Mouse (Mus musculus) heart, embryonic 15.5 days (tissue): Measurements from ENCODE around the gene Mprip. TPM values are rescaled to one million over a fixed set of nuclear protein-coding genes. Genes with fewer than 3 reads are reported as not detected.
"Not testable (repeated sequence)": the region's sequence is repeated elsewhere in the genome, so short reads cannot be mapped to it uniquely, and the experiment has no call there.

Experiments used
- ATAC-seq: fragments of 200-750 bp; cut with Nextera tagmentation; replicated peaks from 2 replicates; pipeline ENCODE4 v1.8.0; 2017; ENCODE audit warnings: low read depth, moderate TSS enrichment; ENCODE audit not compliant: insufficient number of reproducible peaks, insufficient read depth, low FRiP score
- H3K27ac ChIP-seq: fragments of 300-500 bp; sonication (generic); 2 replicates; pipeline ENCODE4 v1.5.1; 2015; ENCODE audit warnings: mild to moderate bottlenecking, inconsistent platforms
- H3K27me3 ChIP-seq: fragments of 300-500 bp; sonication (generic); 2 replicates; pipeline ENCODE4 v1.6.1; 2015; ENCODE audit warnings: inconsistent platforms
- H3K36me3 ChIP-seq: fragments of 300-500 bp; sonication (generic); 2 replicates; pipeline ENCODE4 v1.6.1; 2015; ENCODE audit warnings: mild to moderate bottlenecking, inconsistent platforms
- H3K4me1 ChIP-seq: fragments of 300-500 bp; sonication (generic); replicated peaks from 2 replicates; pipeline ENCODE4 v1.6.1; 2015; ENCODE audit warnings: inconsistent platforms
- H3K4me2 ChIP-seq: fragments of 300-500 bp; sonication (generic); 2 replicates; pipeline ENCODE4 v1.6.1; 2015; ENCODE audit warnings: inconsistent platforms, mild to moderate bottlenecking, moderate library complexity
- H3K4me3 ChIP-seq: fragments of 300-500 bp; sonication (generic); 2 replicates; pipeline ENCODE4 v1.5.1; 2015; ENCODE audit warnings: mild to moderate bottlenecking, inconsistent platforms
- H3K9ac ChIP-seq: fragments of 300-500 bp; sonication (generic); 2 replicates; pipeline ENCODE4 v1.6.1; 2015; ENCODE audit warnings: mild to moderate bottlenecking, inconsistent platforms
- H3K9me3 ChIP-seq: fragments of 300-500 bp; sonication (generic); replicated peaks from 2 replicates; pipeline ENCODE4 v1.6.1; 2016; ENCODE audit warnings: inconsistent platforms
- WGBS: fragments of 180-500 bp; shearing (Covaris S2); methylation state at CpG from one replicate; pipeline ENCODE4 v1.1.7; 2015; ENCODE audit warnings: mixed read lengths; 5-methylcytosine and 5-hydroxymethylcytosine counted together
- polyA plus RNA-seq: library from polyadenylated mRNA; unstranded; fragments of >200 nt; fragmentation: Nextera tagmentation; extraction: Ambion mirVana; gene quantifications from 2 replicates; pipeline ENCODE4 v1.2.1, GENCODE M21; 2015

The Mprip gene
- polyA plus RNA-seq, 1 experiment from 2014 or later: 51.1 TPM

DNA sequence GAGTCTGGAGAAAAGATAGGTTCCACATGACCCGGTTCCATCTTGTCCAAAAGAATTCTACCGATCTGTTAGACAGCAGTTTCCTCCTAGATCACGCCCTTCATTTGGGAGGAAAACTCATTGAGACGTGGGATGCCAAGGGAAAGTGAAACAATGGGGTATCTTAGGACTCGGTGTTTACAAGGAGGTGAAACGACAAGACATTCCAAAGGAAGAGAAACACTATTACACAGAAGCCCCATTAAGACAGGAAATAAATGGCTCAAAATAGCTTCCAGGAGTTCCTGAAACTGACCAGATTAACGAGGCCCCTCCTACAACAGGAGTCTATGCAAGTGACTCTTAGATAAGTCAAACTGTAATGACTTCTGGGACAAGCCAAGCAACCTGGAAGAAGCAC is 5.1 kb upstream of the Mprip start:
- no peaks in the 10 kb centered on the region for H3K36me3 ChIP-seq
- no peak overlapping the region for H3K4me2 ChIP-seq
- no peak for ATAC-seq

DNA sequence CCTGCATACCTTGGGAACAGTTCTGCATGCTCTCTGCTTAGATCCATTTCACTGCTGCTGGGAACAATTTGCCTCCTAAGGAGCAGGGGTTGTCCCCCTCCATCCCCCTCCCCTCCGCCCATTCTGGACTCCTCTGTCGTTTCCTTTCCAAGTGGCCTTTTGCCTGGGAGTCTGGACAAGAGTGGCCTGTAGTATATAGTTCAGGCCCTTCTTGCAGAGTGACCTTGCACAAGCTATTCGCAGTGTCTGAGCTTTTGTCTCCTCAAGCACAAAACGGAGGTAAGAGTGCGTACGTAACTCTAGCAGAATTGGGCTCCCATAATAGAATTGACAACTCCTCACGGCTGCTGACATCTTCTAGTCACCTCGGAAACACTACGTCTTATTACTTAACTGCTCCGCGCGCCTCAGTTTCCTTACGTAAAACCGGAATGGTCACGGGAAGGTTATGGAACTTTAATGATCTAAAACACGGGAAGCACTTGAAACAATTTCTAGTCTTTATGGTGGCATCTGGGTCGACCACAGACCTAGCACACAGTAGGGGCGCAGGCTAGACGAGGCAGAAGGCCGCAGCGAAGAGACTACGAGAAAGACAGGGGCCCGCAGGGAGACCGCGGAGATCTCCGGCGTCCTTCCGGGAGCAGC is 620 bp downstream of the Mprip start:
- Histone ChIP-seq H3K4me2 (peak overlapping the region; percentile 72), H3K4me1 (peaks cover 39% of the 10 kb centered on the region), H3K27ac (peak overlapping the region; percentile 95), H3K36me3 (no peaks in the 10 kb centered on the region), H3K27me3 (no peaks in the 10 kb centered on the region), H3K4me3 (peak overlapping the region; percentile 71), H3K9ac (peak overlapping the region; percentile 72), H3K9me3 (no peaks in the 10 kb centered on the region)
- WGBS: 2% methylated on average over 28 of the region's 28 CpGs
- no peak for ATAC-seq

More for the DNA sequence above, 5.1 kb upstream of the Mprip start:
- H3K9ac ChIP-seq: no peak overlapping the region
- peak overlapping the region; percentile 17; the same call in 1 of the 2 replicates for H3K27ac ChIP-seq
- peaks cover 10% of the 10 kb centered on the region for H3K4me1 ChIP-seq
- no peak overlapping the region for H3K4me3 ChIP-seq
- WGBS: 49% methylated on average over 7 of the region's 7 CpGs
- H3K9me3 ChIP-seq: no peaks in the 10 kb centered on the region
- H3K27me3 ChIP-seq: no peaks in the 10 kb centered on the region

DNA sequence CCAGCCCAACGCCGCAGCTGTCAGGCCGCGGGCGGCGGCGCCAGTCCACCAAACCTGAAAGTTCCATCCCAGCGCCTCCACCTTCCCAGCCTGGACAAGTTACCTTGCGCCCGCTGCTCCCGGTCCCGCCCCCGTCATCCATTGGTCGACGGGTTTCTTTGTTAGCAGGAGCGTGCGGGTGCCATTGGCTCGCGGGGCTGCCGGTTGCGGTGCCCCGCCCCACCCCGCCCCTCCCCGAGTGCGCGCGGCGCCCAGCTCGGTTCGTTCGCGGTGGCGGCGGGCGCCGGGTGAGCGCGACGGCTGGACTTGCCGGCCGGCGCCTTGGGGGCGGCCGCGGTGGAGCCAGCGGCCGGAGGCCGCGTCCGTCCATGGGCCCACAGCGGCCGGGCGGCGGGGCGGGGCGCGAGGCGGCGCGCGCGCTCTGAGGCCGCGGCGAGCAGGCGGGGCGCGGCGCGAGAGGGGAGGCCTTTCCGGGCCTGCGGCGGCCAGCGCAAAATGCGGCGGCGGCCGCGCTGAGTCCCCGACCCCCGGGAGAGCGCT is 1.2 kb downstream of the Mprip start:
- peak; percentile 97 for ATAC-seq
- H3K4me1 ChIP-seq: peaks cover 40% of the 10 kb centered on the region
- WGBS: under 1% methylated on average over 59 of the region's 82 CpGs

DNA sequence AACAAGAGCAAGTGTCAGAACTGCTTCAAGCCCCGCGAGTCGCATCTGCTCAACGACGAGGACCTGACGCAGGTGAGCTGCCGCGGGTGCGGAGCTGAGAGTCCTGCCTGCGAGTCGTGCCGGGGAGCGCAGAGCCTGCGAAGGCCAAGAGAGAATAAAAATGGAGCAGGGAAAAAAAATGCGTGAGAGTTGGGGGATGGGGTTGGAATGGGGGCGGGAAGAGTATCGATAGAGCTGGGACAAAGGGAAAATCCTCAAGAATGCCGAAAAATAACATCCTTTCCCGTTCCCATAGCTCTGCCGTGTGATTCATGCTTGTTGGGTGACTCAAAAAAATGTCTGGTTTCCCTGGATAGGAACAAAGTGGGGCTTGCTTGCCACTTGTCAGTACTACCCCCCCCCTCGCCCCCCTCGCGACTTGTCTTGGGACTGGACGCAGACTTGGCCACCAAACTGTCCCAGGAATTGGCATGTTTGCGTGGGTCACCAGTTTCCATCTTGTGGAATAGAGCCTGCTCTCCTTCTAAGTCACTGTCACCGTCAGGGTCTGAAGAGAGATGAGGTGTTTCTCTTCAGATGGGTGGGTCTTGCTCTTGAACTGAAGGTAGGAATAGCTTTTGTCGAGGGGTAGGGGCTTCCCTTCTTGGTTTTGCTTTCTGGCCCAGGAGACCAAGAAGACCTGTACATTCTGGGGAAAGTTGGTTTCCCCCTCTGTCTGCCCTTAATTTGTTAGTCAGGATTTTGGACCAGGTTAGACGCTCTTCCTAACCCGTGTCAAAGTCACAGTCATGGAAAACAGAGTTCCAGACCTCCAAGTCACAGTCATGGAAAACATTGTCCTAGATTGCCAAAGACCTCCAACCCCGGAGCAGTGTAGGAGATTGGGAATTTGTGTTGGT is 2.0 kb downstream of the Mprip start:
- peak overlapping the region; percentile 71 for H3K4me3 ChIP-seq
- peaks cover 45% of the 10 kb centered on the region for H3K4me1 ChIP-seq
- H3K9ac ChIP-seq: peak overlapping the region; percentile 88
- no peaks in the 10 kb centered on the region for H3K27me3 ChIP-seq
- H3K4me2 ChIP-seq: peak overlapping the region; percentile 72
- H3K36me3 ChIP-seq: no peaks in the 10 kb centered on the region
- no peaks in the 10 kb centered on the region for H3K9me3 ChIP-seq
- no peak for ATAC-seq
- 2% methylated on average over 30 of the region's 30 CpGs for WGBS
- peak overlapping the region; percentile 95 for H3K27ac ChIP-seq

More for the DNA sequence above, 1.2 kb downstream of the Mprip start:
- Histone ChIP-seq H3K36me3 (no peaks in the 10 kb centered on the region), H3K4me3 (peak overlapping the region; percentile 71), H3K27me3 (no peaks in the 10 kb centered on the region), H3K27ac (peak overlapping the region; percentile 95), H3K4me2 (peak overlapping the region; percentile 72), H3K9ac (peak overlapping the region; percentile 88), H3K9me3 (no peaks in the 10 kb centered on the region)

DNA sequence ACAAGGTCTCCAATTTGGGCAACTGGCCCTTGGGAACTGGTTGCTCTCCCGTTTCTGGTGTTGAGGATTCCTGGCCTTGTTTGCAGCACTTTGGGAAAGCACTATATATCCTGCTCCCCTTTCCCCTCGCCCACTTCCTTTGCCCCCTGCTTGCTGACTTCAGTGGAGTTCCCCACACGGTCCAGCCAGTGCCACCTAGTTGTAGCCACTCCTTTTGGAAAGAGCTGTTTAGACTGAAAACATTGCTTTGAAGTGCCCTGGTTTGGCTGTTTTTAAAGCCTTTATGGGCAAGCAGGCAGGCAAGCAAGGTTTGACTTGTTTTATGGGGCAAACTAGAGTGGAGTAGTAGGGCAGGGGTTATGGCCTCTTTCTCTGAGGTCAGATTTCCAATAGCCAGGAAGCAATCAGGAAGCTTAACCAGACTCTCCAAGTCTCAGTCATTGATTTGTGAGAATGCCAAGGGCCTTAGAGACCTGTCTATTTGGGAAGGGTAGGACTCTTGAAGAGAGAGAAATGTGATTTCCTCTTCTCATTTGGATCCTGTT is 2.7 kb downstream of the Mprip start:
- WGBS: 10% methylated on average over 3 of the region's 3 CpGs
- no peaks in the 10 kb centered on the region for H3K36me3 ChIP-seq
- H3K9me3 ChIP-seq: no peaks in the 10 kb centered on the region
- peak overlapping the region; percentile 72 for H3K4me2 ChIP-seq
- H3K9ac ChIP-seq: peak overlapping the region; percentile 88
- peak overlapping the region; percentile 71 for H3K4me3 ChIP-seq
- no peak for ATAC-seq
- peaks cover 45% of the 10 kb centered on the region for H3K4me1 ChIP-seq
- H3K27me3 ChIP-seq: no peaks in the 10 kb centered on the region
- H3K27ac ChIP-seq: peak overlapping the region; percentile 95

DNA sequence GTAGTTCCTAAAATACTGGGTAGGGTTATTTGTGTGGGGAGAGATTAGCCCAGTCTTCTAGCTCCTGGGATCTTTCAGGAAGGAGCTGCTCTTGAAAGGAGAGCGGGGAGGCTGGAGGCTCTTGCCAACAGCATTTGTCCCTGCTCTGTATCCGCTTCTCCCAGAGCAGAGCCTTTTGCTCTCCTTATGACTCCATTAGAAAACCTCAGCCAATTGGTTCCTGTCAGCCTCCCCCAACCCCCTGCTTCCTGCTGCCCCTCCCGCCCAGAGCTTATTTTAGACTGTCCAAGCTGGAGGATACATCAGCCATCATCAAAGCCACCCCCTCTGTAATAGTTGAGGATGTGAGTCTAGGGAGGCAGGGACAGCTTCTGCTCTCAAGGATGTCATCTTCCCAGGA is 3.7 kb downstream of the Mprip start:
- Histone ChIP-seq H3K9ac (peak overlapping the region; percentile 39; the same call in 1 of the 2 replicates), H3K4me3 (peak overlapping the region; percentile 71), H3K9me3 (no peaks in the 10 kb centered on the region), H3K36me3 (no peaks in the 10 kb centered on the region), H3K4me2 (peak overlapping the region; percentile 72), H3K27ac (peak overlapping the region; percentile 95), H3K27me3 (no peaks in the 10 kb centered on the region), H3K4me1 (peaks cover 52% of the 10 kb centered on the region)
- ATAC-seq: peak; percentile 47; the same call in 1 of the 2 replicates
- 15% methylated on average over 3 of the region's 3 CpGs for WGBS

DNA sequence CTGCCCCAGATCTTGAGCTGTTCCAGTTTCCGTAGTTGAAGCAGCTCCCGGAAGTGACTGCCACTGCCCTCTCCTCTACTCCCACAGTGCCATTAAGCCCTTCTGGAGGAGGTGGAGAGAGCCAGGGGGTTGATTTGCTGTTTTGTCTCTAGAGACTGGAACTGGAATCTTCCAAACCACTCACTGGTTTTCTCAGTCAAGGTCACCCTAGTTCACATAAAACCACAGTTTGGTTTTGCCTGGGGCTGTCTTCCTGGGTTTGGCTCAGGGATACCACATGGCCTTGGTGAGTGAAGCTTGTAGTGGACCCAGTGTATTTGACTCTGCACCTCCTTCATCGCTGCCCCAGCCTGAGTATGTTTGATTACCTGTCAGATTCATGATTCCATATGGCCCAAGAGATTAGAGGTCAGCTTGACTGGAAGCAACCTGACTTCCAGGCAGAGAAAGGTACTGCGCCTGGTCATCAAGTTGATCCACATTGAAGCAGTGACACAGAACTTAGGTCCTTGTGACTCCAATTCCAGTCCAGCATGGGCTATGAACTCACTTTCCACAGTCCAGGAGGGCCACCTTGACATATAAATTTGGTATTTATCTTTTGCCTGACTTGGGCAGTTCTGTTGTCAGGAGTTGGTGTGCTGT is 10.1 kb downstream of the Mprip start:
- ATAC-seq: no peak

DNA sequence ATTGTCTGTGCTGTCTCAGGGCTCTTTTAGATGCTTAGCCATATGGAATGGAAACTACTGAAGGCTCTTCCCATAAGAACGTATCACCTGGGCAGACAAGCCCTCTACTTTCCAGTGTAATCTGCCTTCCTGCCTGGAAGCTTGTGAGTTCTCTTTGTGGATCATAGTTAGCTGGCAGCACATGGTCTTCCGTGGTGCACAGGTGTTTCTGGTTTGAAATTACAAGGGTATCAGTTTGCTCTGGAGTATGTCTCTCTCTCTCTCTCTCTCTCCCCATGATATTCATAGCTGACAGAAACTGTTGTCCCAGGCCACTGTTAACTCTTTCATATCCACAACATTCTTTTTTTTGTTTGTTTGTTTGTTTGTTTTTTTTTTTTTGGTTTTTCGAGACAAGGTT is 12.9 kb downstream of the Mprip start:
- no peaks in the 10 kb centered on the region for H3K36me3 ChIP-seq
- WGBS: 70% methylated on average over 3 of the region's 3 CpGs
- no peak overlapping the region for H3K9ac ChIP-seq
- H3K4me2 ChIP-seq: no peak overlapping the region
- no peak overlapping the region for H3K27ac ChIP-seq
- no peak overlapping the region for H3K4me3 ChIP-seq
- H3K9me3 ChIP-seq: no peaks in the 10 kb centered on the region
- peaks cover 52% of the 10 kb centered on the region for H3K4me1 ChIP-seq
- H3K27me3 ChIP-seq: no peaks in the 10 kb centered on the region
- no peak for ATAC-seq

More for the DNA sequence above, 10.1 kb downstream of the Mprip start:
- no peaks in the 10 kb centered on the region for H3K36me3 ChIP-seq
- H3K9ac ChIP-seq: no peak overlapping the region
- H3K27ac ChIP-seq: no peak overlapping the region
- H3K4me1 ChIP-seq: peaks cover 56% of the 10 kb centered on the region
- no peaks in the 10 kb centered on the region for H3K9me3 ChIP-seq
- H3K27me3 ChIP-seq: no peaks in the 10 kb centered on the region
- H3K4me3 ChIP-seq: no peak overlapping the region
- no peak overlapping the region for H3K4me2 ChIP-seq
- 57% methylated on average over 4 of the region's 4 CpGs for WGBS

DNA sequence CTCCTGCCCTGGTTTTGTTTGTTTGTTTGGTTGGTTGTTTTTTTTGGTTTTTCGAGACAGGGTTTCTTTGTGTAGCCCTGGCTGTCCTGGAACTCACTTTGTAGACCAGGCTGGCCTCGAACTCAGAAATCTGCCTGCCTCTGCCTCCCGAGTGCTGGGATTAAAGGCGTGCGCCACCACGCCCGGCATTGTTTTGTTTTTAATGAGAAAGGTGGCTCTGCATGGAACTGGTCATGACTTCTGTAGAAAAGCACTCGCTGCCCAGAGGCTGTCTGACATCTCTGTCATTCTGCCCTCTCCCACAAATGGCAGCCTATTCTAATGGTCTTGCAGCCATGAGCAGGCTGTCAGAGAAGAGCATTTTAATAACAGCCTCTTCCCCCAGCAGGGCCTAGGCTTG is 13.6 kb downstream of the Mprip start:
- not testable (repeated sequence) for ATAC-seq, H3K9ac ChIP-seq, H3K4me2 ChIP-seq, H3K9me3 ChIP-seq, H3K36me3 ChIP-seq, H3K4me3 ChIP-seq, H3K27me3 ChIP-seq, H3K27ac ChIP-seq
- 92% methylated on average over 8 of the region's 8 CpGs for WGBS
- peaks cover 52% of the 10 kb centered on the region for H3K4me1 ChIP-seq

DNA sequence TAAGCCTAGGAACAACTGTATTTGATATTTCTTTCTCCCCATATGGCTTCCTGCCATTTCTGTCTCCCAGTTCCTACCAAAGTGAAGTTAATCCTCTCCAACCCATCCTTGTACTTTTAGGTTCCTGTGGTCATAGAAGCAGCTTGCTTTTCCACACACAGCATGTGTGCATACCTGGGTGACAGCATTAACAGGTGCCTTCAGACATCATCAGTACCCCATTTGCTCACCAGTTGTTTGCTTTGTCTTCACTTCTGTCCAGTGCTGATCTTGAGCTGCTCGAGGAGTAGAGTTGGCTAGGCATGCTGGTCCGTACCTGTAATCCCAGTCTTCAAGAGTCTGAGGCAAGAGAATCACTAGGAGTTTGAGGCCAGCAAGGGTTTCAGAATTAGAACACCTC is 16.7 kb downstream of the Mprip start:
- no peak for ATAC-seq
- H3K9me3 ChIP-seq: no peaks in the 10 kb centered on the region
- H3K9ac ChIP-seq: no peak overlapping the region
- H3K27me3 ChIP-seq: no peaks in the 10 kb centered on the region
- H3K4me1 ChIP-seq: peaks cover 43% of the 10 kb centered on the region
- 87% methylated on average over 2 of the region's 2 CpGs for WGBS
- H3K27ac ChIP-seq: no peak overlapping the region
- no peaks in the 10 kb centered on the region for H3K36me3 ChIP-seq
- H3K4me3 ChIP-seq: no peak overlapping the region
- no peak overlapping the region for H3K4me2 ChIP-seq

DNA sequence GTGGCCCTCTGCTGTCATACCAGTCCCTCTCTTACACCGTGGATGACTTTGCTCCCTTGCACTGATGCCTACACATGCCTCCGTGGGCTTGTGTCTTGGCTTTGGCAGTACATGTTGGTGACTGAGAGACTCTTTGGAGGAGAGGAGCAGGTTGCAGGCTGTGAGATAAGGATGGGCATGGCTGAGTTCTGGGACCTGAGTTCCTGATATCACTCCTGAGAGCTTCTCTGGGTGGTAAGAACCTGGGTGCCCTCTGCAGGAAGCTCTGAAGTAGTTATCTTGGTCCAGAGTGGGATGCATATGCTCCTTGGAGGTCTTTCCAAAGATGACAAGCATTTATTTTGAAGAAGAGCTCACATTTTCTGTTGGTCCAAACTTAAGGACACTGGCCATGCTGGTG is 17.6 kb downstream of the Mprip start:
- H3K36me3 ChIP-seq: no peaks in the 10 kb centered on the region
- H3K9ac ChIP-seq: no peak overlapping the region
- no peak overlapping the region for H3K4me3 ChIP-seq
- H3K9me3 ChIP-seq: no peaks in the 10 kb centered on the region
- 85% methylated on average over 2 of the region's 2 CpGs for WGBS
- no peak overlapping the region for H3K27ac ChIP-seq
- H3K27me3 ChIP-seq: no peaks in the 10 kb centered on the region
- no peak for ATAC-seq
- peaks cover 40% of the 10 kb centered on the region for H3K4me1 ChIP-seq
- H3K4me2 ChIP-seq: no peak overlapping the region
